Mouse (Mus musculus): ENCODE measurements around the gene Rnf180.
A peak's percentile ranks its signal among the peaks of the same experiment; 100 is the strongest.

The Rnf180 gene

DNA sequence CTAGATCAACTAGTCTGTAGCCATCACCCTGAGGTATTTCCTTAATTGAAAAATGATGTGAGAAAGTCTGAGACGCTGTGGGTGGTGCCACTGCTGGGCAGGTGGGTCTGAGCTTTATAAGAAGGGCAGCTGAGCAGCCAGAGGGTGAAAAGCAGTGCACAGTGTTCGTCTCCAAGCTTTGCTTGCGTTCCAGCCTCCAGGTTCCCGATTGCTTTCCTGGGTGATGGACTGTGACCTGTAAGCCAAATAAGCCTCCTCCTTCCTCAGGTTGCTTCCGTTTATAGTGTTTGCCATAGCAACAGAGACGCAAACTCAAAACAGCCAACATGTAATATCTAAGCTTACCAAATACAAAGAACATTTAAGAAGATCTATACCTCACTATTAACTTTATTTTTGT lies 162.2 kb downstream of the Rnf180 start:
- no peak for DNase-seq (ENCODE audit: low read depth, low spot score)

GRCm38 (mm10) chr13:105130080-105130479 lies 164.5 kb downstream of the Rnf180 start:
- DNase-seq (ENCODE audit: low read depth, low spot score) = no peak

- DNase-seq (ENCODE audit: low read depth, low spot score) = no peak
These were observed 172.5 kb downstream of the Rnf180 start for GRCm38 (mm10) chr13:105122092-105122491.

DNA sequence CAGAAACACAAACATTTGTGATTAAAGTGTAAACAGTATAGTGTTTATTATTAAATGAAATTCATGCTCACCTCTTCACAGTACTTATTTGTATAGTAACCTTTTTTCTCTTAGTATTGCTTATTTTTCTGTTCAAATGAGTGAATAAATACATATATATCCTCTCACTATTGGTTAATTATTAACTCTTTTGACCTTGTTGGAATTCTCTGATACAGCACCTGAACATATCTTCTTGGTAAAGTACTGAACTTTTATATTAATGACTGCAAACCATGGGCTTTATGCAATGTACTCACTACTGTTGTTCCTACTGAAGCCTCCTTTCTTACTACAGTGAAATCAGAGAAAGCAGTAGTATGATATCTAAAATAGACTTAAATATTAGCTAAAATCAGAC lies 173.0 kb downstream of the Rnf180 start:
- DNase-seq (ENCODE audit: low read depth, low spot score) = no peak

- DNase-seq (ENCODE audit: low read depth, low spot score) = no peak
These were observed 183.0 kb downstream of the Rnf180 start for GRCm38 (mm10) chr13:105111599-105111998.

DNA sequence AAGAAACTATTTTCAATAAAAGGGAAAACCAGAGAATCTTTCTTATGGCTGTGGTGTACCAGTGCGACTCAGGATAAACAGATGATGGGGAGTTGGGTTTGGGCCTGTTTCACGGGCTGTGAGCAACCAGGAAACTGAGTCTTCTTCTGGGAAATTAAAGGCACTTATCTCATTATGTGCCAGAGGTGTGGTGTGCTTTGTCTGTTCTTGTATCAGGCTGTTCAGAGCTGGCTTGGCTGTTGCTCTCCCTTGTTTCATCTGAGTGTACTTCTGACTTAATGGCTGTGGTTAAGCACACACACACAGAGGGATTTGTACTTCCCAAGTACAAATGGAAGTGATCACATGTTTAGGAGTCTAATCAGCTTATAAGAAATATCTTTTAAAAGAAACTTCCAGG lies 190.2 kb downstream of the Rnf180 start:
- DNase-seq (ENCODE audit: low read depth, low spot score) = no peak

- no peak for DNase-seq (ENCODE audit: low read depth, low spot score)
These were observed 193.9 kb downstream of the Rnf180 start for GRCm38 (mm10) chr13:105100705-105101104.

DNA sequence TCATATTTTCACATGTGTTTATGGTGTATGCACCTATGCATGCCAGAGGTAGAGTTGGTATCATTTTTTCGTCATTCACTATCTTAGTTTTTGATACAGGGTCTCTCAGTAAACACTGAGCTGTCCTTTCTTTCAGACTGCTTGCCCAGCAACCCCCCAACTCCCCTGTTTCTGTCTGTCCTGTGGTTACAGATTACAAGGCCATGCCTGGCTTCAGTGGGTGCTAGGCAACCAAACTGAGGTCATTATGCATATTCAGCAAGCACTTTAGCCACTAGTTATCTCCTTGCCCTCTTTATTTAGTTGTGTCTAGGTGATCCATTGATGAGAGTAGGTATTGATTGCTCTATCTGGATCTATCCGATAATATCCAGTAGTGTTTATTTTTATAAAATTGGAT lies 198.3 kb downstream of the Rnf180 start:
- DNase-seq (ENCODE audit: low read depth, low spot score) = no peak

DNA sequence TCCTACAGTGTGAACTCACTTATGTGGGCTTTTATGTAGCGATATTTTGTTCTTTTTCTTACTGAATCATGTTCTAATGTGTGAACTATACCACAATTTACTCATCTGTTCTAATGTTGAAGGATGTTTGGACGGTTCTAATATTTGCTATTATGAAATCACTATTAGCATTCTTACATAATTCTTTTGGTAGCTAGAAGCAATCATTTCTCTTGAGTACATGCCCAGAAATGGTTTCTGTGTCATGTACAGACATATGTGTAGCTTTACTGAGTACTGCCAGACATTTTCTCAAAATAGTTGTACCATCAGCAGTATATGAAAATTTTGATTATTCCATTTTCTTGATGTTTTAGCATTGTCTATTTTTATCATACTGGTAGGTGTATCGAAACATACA lies 205.3 kb downstream of the Rnf180 start:
- no peak for DNase-seq (ENCODE audit: low read depth, low spot score)

GRCm38 (mm10) chr13:105081862-105082261 lies 212.8 kb downstream of the Rnf180 start, which contains the start of gene 4933425L06Rik:
Gene 4933425L06Rik, plus strand, starts transcription at chr13:105082122.
- peak; percentile 25 for DNase-seq (ENCODE audit: low read depth, low spot score)

Measured in ZHBTc4 (cell line).